Mouse (Mus musculus): ENCODE measurements around the gene Dusp8. TPM values are rescaled to one million over a fixed set of nuclear protein-coding genes. Genes with fewer than 3 reads are reported as not detected.

The Dusp8 gene
- polyA plus RNA-seq, 1 experiment: 2.1 TPM

DNA sequence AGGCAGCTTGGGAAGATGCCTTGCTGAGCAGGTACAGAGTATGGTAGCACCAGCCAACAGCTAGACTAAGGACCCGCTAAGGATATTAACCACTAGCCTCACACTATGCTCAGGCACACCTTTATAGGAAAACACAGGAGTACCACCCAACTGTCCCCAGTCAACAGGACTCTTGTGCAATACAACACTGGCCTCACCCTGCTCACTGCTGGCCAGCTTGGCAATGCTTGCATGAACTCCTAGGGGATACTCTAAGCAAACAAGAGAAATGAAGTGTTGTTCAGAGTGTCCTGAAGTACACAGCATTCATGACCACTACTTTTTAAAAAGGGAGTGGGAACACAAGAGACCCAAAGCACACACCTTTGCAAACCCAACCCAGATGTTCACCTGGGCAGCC is 38.5 kb downstream of the Dusp8 start:
- no peak overlapping the region for H3K4me3 ChIP-seq (ENCODE audit: insufficient read depth, poor library complexity, severe bottlenecking)
- no peak for TF ChIP-seq MYOG (IDR thresholded peaks at IDR 0.05; ENCODE audit: control insufficient read depth, extremely low read depth, insufficient read length)
- no peak for TF ChIP-seq CEBPB (IDR thresholded peaks at IDR 0.05; ENCODE audit: low read depth)
- no peak for TF ChIP-seq MAX (IDR thresholded peaks at IDR 0.05)
- peaks cover 33% of the 10 kb centered on the region for H3K79me3 ChIP-seq (ENCODE audit: low read depth)
- H3ac ChIP-seq (ENCODE audit: control insufficient read depth, insufficient read length, low read depth): no peak overlapping the region
- H3K79me2 ChIP-seq (ENCODE audit: control insufficient read depth, insufficient read depth): peaks cover 66% of the 10 kb centered on the region
- H3K27me3 ChIP-seq (ENCODE audit: control insufficient read depth, insufficient read depth, insufficient read length): no peaks in the 10 kb centered on the region
- no peaks in the 10 kb centered on the region for H3K36me3 ChIP-seq (ENCODE audit: control insufficient read depth, insufficient read depth)

DNA sequence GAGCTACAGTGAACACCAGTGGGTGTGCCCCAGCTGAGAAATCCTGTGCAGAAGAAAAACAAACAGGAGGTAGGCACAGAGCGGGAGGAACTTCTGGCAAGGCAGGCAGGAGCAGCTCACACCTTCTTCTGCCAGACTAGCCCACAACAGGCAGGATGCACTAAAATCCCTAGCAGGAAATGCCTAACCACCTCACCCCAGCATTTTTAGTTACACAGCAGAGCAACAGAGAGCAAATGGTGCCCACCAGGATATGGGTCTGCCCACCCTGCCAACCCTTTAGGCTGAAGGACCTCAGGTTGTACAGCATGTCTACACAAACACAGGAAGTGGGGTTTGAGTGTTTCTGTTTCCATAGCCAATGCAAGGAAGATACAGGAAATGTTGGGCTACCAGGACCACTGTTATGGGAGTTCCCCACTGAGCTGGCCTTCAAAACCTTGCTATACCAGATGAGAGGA is 39.0 kb downstream of the Dusp8 start:
- H3K27me3 ChIP-seq (ENCODE audit: control insufficient read depth, insufficient read depth, insufficient read length): no peaks in the 10 kb centered on the region
- TF ChIP-seq CEBPB (IDR thresholded peaks at IDR 0.05; ENCODE audit: low read depth): no peak
- no peak for TF ChIP-seq MYOD1 (IDR thresholded peaks at IDR 0.05; ENCODE audit: control insufficient read depth, insufficient read length, low read depth)
- no peak for TF ChIP-seq MYOG (IDR thresholded peaks at IDR 0.05; ENCODE audit: control insufficient read depth, extremely low read depth, insufficient read length)
- no peak for TF ChIP-seq MAX (IDR thresholded peaks at IDR 0.05)
- no peak for TF ChIP-seq CTCF (IDR thresholded peaks at IDR 0.05; ENCODE audit: control insufficient read depth, insufficient read depth, insufficient read length)
- no peak for TF ChIP-seq USF1 (IDR thresholded peaks at IDR 0.05; ENCODE audit: low read depth)
- TF ChIP-seq FOSL1 (IDR thresholded peaks at IDR 0.05; ENCODE audit: insufficient read depth, low read length, poor library complexity, severe bottlenecking): no peak
- no peaks in the 10 kb centered on the region for H3K36me3 ChIP-seq (ENCODE audit: control insufficient read depth, insufficient read depth)
- H3K4me3 ChIP-seq (ENCODE audit: insufficient read depth, poor library complexity, severe bottlenecking): no peak overlapping the region
- peaks cover 70% of the 10 kb centered on the region for H3K79me2 ChIP-seq (ENCODE audit: control insufficient read depth, insufficient read depth)
- H3ac ChIP-seq (ENCODE audit: control insufficient read depth, insufficient read length, low read depth): no peak overlapping the region
- H3K79me3 ChIP-seq (ENCODE audit: low read depth): peaks cover 35% of the 10 kb centered on the region

DNA sequence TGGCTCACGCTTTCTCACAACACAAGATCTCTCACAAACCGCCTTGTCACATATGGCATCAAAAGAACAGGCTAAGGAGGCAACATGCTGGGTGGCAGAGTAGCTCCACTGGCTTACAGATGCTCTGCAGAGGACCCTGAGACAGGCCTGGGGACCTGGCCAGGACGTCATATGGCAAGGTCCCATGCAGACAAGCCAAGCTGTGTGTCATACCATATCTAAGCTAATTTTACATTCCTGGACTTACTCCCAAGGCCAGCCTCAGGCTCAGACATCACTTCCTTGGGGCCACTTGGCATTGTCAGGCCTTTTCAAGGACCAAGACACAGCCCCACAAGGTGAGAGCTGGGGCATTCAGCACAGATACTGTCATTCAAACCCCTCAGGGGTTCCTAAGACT is 40.2 kb downstream of the Dusp8 start:
- H3K4me3 ChIP-seq (ENCODE audit: insufficient read depth, poor library complexity, severe bottlenecking): no peak overlapping the region
- H3K36me3 ChIP-seq (ENCODE audit: control insufficient read depth, insufficient read depth): no peaks in the 10 kb centered on the region
- H3K27me3 ChIP-seq (ENCODE audit: control insufficient read depth, insufficient read depth, insufficient read length): no peaks in the 10 kb centered on the region
- peaks cover 38% of the 10 kb centered on the region for H3K79me3 ChIP-seq (ENCODE audit: low read depth)
- peaks cover 70% of the 10 kb centered on the region for H3K79me2 ChIP-seq (ENCODE audit: control insufficient read depth, insufficient read depth)
- H3ac ChIP-seq (ENCODE audit: control insufficient read depth, insufficient read length, low read depth): no peak overlapping the region
- no peak for TF ChIP-seq MYOD1 (IDR thresholded peaks at IDR 0.05; ENCODE audit: control insufficient read depth, insufficient read length, low read depth)
- TF ChIP-seq USF1 (IDR thresholded peaks at IDR 0.05; ENCODE audit: low read depth): no peak
- no peak for TF ChIP-seq MYOG (IDR thresholded peaks at IDR 0.05; ENCODE audit: control insufficient read depth, extremely low read depth, insufficient read length)
- TF ChIP-seq MAX (IDR thresholded peaks at IDR 0.05): no peak

DNA sequence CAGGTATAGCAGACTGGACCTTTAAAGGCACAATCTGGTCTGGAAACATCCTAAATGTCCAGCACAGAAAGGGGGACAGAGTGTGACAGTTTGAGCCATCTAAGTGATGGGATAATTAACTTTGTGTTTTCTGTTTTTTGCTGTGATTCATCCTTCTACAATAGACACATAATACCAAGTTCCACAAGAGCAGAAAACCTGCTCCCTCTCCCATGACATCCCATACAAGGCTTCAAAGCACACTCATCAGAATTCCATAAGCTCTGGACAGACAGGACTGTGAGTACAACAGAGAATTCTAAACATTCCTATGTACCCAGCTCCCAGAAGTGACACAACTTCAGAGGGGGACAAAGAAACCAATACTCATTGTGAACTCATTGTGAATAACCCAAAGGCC is 45.1 kb downstream of the Dusp8 start:
- TF ChIP-seq USF1 (IDR thresholded peaks at IDR 0.05; ENCODE audit: low read depth): no peak
- TF ChIP-seq CEBPB (IDR thresholded peaks at IDR 0.05; ENCODE audit: low read depth): no peak
- TF ChIP-seq CTCF (IDR thresholded peaks at IDR 0.05; ENCODE audit: control insufficient read depth, insufficient read depth, insufficient read length): no peak
- no peak for TF ChIP-seq MYOD1 (IDR thresholded peaks at IDR 0.05; ENCODE audit: control insufficient read depth, insufficient read length, low read depth)
- no peak for TF ChIP-seq MYOG (IDR thresholded peaks at IDR 0.05; ENCODE audit: control insufficient read depth, extremely low read depth, insufficient read length)
- TF ChIP-seq FOSL1 (IDR thresholded peaks at IDR 0.05; ENCODE audit: insufficient read depth, low read length, poor library complexity, severe bottlenecking): no peak
- no peak for TF ChIP-seq MAX (IDR thresholded peaks at IDR 0.05)
- Histone ChIP-seq H3K36me3 (ENCODE audit: control insufficient read depth, insufficient read depth) (no peaks in the 10 kb centered on the region), H3ac (ENCODE audit: control insufficient read depth, insufficient read length, low read depth) (no peak overlapping the region)

DNA sequence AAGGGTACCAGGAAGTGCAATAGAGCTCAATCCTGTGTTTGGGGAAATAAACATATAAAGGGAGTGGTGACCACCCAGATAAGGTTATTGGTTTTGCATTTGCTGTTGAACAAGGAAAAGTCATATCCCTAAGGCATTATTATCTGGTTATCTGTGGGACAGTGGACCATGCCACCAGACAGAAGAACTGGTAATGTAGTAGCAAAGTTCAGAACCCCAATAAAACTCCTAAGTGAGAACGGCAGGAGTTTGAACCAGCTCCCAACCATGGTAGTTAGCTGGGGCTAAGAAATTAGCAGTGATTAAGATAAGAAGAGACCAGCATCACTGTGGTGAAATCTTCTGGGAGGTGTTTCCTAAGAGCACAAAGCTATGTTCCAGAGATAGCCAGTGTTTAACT is 49.7 kb downstream of the Dusp8 start:
- no peak for TF ChIP-seq MYOD1 (IDR thresholded peaks at IDR 0.05; ENCODE audit: control insufficient read depth, insufficient read length, low read depth)
- TF ChIP-seq USF1 (IDR thresholded peaks at IDR 0.05; ENCODE audit: low read depth): no peak
- TF ChIP-seq MYOG (IDR thresholded peaks at IDR 0.05; ENCODE audit: control insufficient read depth, extremely low read depth, insufficient read length): no peak
- no peak overlapping the region for H3ac ChIP-seq (ENCODE audit: control insufficient read depth, insufficient read length, low read depth)
- H3K79me2 ChIP-seq (ENCODE audit: control insufficient read depth, insufficient read depth): peaks cover 40% of the 10 kb centered on the region
- H3K27me3 ChIP-seq (ENCODE audit: control insufficient read depth, insufficient read depth, insufficient read length): no peaks in the 10 kb centered on the region
- H3K4me3 ChIP-seq (ENCODE audit: insufficient read depth, poor library complexity, severe bottlenecking): no peak overlapping the region
- no peaks in the 10 kb centered on the region for H3K36me3 ChIP-seq (ENCODE audit: control insufficient read depth, insufficient read depth)
- H3K79me3 ChIP-seq (ENCODE audit: low read depth): peaks cover 9% of the 10 kb centered on the region

More for the DNA sequence above, 45.1 kb downstream of the Dusp8 start:
- peaks cover 39% of the 10 kb centered on the region for H3K79me2 ChIP-seq (ENCODE audit: control insufficient read depth, insufficient read depth)
- no peaks in the 10 kb centered on the region for H3K27me3 ChIP-seq (ENCODE audit: control insufficient read depth, insufficient read depth, insufficient read length)
- no peak overlapping the region for H3K4me3 ChIP-seq (ENCODE audit: insufficient read depth, poor library complexity, severe bottlenecking)
- H3K79me3 ChIP-seq (ENCODE audit: low read depth): peaks cover 20% of the 10 kb centered on the region

DNA sequence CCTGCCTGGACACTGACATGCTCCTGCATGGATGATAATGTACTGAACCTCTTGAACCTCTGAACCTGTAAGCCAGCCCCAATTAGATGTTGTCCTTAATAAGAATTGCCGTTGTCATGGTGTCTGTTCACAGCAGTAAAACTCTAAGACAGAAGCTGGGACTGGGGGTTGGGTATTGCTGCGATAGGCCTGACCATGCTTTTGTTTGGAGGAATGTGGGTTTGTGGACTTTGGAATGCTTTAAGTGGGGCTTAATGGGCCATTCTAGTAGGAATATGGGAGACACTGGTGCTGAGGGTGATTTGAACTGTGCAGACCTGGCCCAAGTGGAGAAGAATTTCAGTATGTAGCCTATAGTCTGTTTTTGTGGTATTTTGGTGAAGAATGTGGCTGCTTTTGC is 50.3 kb downstream of the Dusp8 start:
- H3K4me3 ChIP-seq (ENCODE audit: insufficient read depth, poor library complexity, severe bottlenecking): no peak overlapping the region
- H3ac ChIP-seq (ENCODE audit: control insufficient read depth, insufficient read length, low read depth): no peak overlapping the region
- TF ChIP-seq MYOD1 (IDR thresholded peaks at IDR 0.05; ENCODE audit: control insufficient read depth, insufficient read length, low read depth) (no peak), MAX (IDR thresholded peaks at IDR 0.05) (no peak), CTCF (IDR thresholded peaks at IDR 0.05; ENCODE audit: control insufficient read depth, insufficient read depth, insufficient read length) (no peak), CEBPB (IDR thresholded peaks at IDR 0.05; ENCODE audit: low read depth) (no peak), USF1 (IDR thresholded peaks at IDR 0.05; ENCODE audit: low read depth) (no peak), FOSL1 (IDR thresholded peaks at IDR 0.05; ENCODE audit: insufficient read depth, low read length, poor library complexity, severe bottlenecking) (no peak), MYOG (IDR thresholded peaks at IDR 0.05; ENCODE audit: control insufficient read depth, extremely low read depth, insufficient read length) (no peak)
- H3K27me3 ChIP-seq (ENCODE audit: control insufficient read depth, insufficient read depth, insufficient read length): no peaks in the 10 kb centered on the region
- no peaks in the 10 kb centered on the region for H3K36me3 ChIP-seq (ENCODE audit: control insufficient read depth, insufficient read depth)
- H3K79me2 ChIP-seq (ENCODE audit: control insufficient read depth, insufficient read depth): peaks cover 46% of the 10 kb centered on the region
- H3K79me3 ChIP-seq (ENCODE audit: low read depth): peaks cover 9% of the 10 kb centered on the region
